Mouse (Mus musculus): Measurements from ENCODE around the gene R3hdml.
A peak's percentile ranks its signal among the peaks of the same experiment; 100 is the strongest.

- TF ChIP-seq POLR2A (IDR thresholded peaks at IDR 0.05; ENCODE audit: control insufficient read depth in 1 of 2, insufficient read depth in 1 of 2, low read depth in 1 of 2, low read length in 2 of 2, poor library complexity in 1 of 2), result peak in 1 of 2 experiments; percentile 32; a peak in 1 of 4 replicates
- peak; percentile 91 to 97 (median 95) for TF ChIP-seq CTCF (IDR thresholded peaks at IDR 0.05 in 2 of 3, conservative IDR thresholded peaks at IDR 0.05 in 1 of 3; ENCODE audit: control insufficient read depth in 1 of 3, insufficient read depth in 1 of 3, low read depth in 2 of 3, low read length in 3 of 3, poor library complexity in 1 of 3, severe bottlenecking in 1 of 3)
- 0 out of 2 replicates have a peak, but pooled peaks have one; percentile 39 for TF ChIP-seq E2F4 (IDR thresholded peaks at IDR 0.05; ENCODE audit: borderline replicate concordance, low read depth, low read length)
- no peak for TF ChIP-seq MEF2A (IDR thresholded peaks at IDR 0.05; ENCODE audit: extremely low read depth, insufficient replicate concordance, low read depth, low read length, poor library complexity, severe bottlenecking)
- TF ChIP-seq EP300 (IDR thresholded peaks at IDR 0.05; ENCODE audit: low read depth in 1 of 2, low read length in 2 of 2), result no peak
- TF ChIP-seq ZKSCAN1 (IDR thresholded peaks at IDR 0.05; ENCODE audit: low read depth, low read length), result no peak
- TF ChIP-seq MAX (IDR thresholded peaks at IDR 0.05; ENCODE audit: low read length), result peak; percentile 59; the same call in 1 of the 2 replicates
- TF ChIP-seq USF1 (IDR thresholded peaks at IDR 0.05; ENCODE audit: low read depth, low read length), result no peak
- TF ChIP-seq POLR2AphosphoS2 (IDR thresholded peaks at IDR 0.05; ENCODE audit: low read length), result no peak
- 0 out of 2 replicates have a peak, but pooled peaks have one; percentile 35 for TF ChIP-seq HCFC1 (IDR thresholded peaks at IDR 0.05; ENCODE audit: low read depth, low read length)
- peak; percentile 37; the same call in 1 of the 2 replicates for TF ChIP-seq SIN3A (IDR thresholded peaks at IDR 0.05; ENCODE audit: low read length)
- peak; percentile 71 for TF ChIP-seq RAD21 (IDR thresholded peaks at IDR 0.05; ENCODE audit: low read depth, low read length)
- no peak for TF ChIP-seq GABPA (IDR thresholded peaks at IDR 0.05; ENCODE audit: low read depth, low read length)
- TF ChIP-seq ZC3H11A (IDR thresholded peaks at IDR 0.05; ENCODE audit: low read depth, low read length), result peak; percentile 61
These were observed 42.9 kb downstream of the R3hdml start for GRCm38 (mm10) chr2:163534958-163535524.
